Mouse (Mus musculus): ENCODE data around the gene Smlr1. TPM values are rescaled to one million over a fixed set of nuclear protein-coding genes. Genes with fewer than 3 reads are reported as not detected.

Smlr1 gene
- polyA plus RNA-seq (2012; ENCODE audit: insufficient read depth, insufficient read length, missing spikeins): not detected in 2 replicates

DNA sequence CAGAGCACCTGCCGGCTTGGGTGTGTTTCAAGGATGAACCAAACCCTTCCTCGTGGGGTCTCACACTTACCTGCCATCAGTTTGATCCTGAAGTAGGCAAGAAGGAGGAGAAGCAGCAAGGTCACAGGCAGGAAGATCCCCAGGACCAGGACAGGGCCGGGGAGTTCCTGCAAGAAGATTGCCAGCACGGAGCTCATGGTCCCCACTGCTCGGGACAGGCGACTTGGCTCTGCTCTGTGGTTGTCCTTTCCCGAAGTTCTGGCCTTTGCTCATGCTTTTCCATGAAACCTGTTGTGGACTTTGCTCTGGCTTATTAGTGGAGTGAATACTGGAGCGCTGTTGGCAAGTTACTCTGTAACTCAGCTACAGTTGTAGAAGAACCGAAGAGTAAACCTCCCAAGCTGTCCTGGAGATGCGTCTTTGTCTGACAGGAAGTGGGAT lies at the start of gene Smlr1:
TSS of gene Smlr1 (minus strand) at position 377 of the 441 bp plus-strand sequence.
- TF ChIP-seq CTCF (IDR thresholded peaks at IDR 0.05; ENCODE audit: low read depth, low read length): no peak
- no peak for TF ChIP-seq POLR2A (IDR thresholded peaks at IDR 0.05; ENCODE audit: borderline replicate concordance, low read depth, low read length)
- H3K4me3 ChIP-seq (ENCODE audit: insufficient read depth, low read length): no peak within 1 kb of the TSS
- no peaks in the 10 kb centered on the region for H3K4me1 ChIP-seq (ENCODE audit: control insufficient read depth, insufficient read depth, low read length)
- H3K27ac ChIP-seq (ENCODE audit: insufficient read depth, low read depth, low read length): no peak within 1 kb of the TSS

DNA sequence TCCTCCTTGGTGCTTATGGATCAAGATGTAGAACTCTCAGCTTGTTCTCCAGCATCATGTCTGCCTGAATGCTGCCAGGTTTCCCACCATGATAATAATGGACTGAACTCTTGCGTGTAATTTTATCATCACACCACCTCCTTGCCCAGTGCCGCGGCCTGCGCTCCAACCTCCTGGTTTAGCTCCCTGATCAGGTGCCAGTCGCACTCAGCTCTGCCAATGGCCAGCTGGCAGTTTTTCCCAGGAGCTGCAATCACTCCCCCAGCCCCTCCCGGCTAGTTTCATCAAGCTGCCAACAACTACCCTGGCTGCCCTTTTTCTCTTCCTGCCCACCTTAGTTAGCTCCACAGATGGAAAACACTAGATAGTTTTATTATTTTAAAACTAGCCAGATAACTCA lies 48.8 kb upstream of the Smlr1 start:
- Histone ChIP-seq H3K4me3 (ENCODE audit: insufficient read depth, low read length) (no peak overlapping the region), H3K4me1 (ENCODE audit: control insufficient read depth, insufficient read depth, low read length) (no peaks in the 10 kb centered on the region), H3K27ac (ENCODE audit: insufficient read depth, low read depth, low read length) (no peak overlapping the region)
- TF ChIP-seq POLR2A (IDR thresholded peaks at IDR 0.05; ENCODE audit: borderline replicate concordance, low read depth, low read length) (no peak), CTCF (IDR thresholded peaks at IDR 0.05; ENCODE audit: low read depth, low read length) (no peak)

DNA sequence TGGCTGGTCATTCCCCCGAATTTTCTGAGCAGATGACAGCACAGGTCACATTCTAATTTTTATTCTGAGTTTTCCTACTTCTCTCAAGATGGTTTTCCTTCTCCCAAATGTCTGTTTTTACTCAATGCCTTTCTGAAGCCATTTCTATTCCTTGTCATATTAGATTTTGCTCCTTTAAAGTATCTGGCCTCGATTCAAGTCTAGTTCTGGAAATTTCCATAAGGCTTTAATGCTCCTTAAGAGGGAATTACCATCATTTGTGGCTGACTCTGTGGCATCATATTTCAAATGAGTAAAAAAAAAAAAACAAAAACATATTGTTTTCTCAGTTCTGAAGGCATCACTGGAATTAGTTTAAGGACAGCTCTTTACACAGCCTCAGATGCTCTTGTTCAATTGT lies 44.0 kb upstream of the Smlr1 start:
- Histone ChIP-seq H3K27ac (ENCODE audit: insufficient read depth, low read depth, low read length) (no peak overlapping the region), H3K4me1 (ENCODE audit: control insufficient read depth, insufficient read depth, low read length) (no peaks in the 10 kb centered on the region), H3K4me3 (ENCODE audit: insufficient read depth, low read length) (no peak overlapping the region)
- TF ChIP-seq CTCF (IDR thresholded peaks at IDR 0.05; ENCODE audit: low read depth, low read length) (no peak), POLR2A (IDR thresholded peaks at IDR 0.05; ENCODE audit: borderline replicate concordance, low read depth, low read length) (no peak)

DNA sequence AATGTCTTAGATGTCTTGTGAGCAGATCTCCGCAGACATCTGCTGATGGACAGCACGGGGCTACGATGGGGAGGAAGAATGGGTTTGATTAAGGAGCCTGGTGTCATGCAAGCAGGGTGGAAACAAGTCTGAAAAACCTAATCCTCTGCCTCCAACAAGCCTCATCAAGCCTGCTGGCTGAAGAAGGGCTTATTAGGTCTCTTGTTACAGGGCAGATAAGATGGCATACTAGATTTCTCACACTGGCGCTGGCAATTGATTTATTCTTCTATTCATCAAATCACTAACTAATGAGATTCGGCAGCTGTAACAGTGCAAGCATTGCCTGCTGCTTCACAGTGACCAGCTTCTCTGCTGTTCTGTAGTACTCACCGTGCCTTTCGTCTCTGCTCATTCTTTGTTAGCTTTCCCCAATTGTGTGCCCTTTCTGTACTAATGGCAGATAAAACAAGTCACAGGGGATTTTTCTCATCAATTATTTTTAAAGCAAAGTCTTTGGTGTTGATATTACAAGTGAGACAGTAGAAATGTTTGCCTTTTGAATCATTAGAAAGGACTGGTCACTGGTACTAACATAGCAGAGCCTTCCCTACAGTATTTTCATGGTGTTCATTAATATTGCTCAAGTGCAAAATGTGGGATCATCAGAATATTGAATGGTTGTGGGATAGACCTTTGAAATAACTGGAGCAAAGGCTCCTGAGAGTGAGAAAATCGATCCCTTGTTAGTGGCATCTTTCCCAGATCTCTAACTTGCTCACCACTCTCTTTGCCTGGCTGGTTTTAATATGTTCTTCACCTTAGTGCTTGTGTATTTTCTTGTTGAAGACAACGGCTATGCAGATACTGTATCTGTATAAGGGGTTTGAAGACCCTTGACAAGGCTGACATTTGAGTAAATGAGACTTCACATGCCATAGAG lies 35.5 kb upstream of the Smlr1 start:
- Histone ChIP-seq H3K4me1 (ENCODE audit: control insufficient read depth, insufficient read depth, low read length) (no peaks in the 10 kb centered on the region), H3K27ac (ENCODE audit: insufficient read depth, low read depth, low read length) (no peak overlapping the region), H3K4me3 (ENCODE audit: insufficient read depth, low read length) (no peak overlapping the region)
- TF ChIP-seq POLR2A (IDR thresholded peaks at IDR 0.05; ENCODE audit: borderline replicate concordance, low read depth, low read length): no peak

DNA sequence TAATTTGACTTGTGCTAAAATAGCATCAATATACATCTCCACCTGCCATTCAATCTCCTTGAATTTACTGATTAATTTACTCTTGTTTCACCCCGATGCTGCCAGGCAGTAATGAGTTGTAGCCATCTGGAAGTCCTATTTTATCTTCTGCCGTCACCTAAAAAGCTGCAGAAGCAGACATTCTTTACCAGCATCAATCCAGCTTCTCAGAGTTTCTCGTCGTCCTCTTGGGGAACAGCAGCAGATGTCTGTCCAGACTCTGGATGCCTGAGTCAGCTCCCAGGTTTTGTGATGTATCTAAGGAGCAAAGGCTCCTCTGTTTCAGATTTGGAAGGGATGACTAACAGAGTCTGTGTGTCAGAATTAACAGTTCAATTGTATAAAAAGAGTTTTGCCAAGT lies 16.9 kb upstream of the Smlr1 start:
- no peak overlapping the region for H3K4me3 ChIP-seq (ENCODE audit: insufficient read depth, low read length)

DNA sequence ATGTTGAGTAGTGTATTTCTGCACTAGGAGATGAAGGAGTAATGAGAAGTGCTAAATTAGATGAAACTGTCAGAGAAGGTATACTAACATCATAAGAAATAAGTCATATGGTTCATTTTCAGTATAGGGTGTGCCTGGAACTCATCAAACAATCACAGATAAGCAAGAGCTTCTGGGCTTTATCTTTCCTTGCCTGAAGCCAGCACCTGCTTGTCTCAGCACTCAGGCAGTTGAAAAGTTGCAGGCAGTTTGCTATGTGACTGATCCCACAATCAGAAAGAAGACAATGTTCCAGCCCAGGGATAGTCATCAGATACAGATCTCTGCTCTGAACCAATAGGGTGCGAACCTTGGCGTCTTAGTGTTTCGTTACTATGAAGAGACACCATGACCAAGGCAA lies 5.0 kb upstream of the Smlr1 start:
- TF ChIP-seq POLR2A (IDR thresholded peaks at IDR 0.05; ENCODE audit: borderline replicate concordance, low read depth, low read length): no peak
- TF ChIP-seq CTCF (IDR thresholded peaks at IDR 0.05; ENCODE audit: low read depth, low read length): no peak
- Histone ChIP-seq H3K4me1 (ENCODE audit: control insufficient read depth, insufficient read depth, low read length) (no peaks in the 10 kb centered on the region), H3K27ac (ENCODE audit: insufficient read depth, low read depth, low read length) (no peak overlapping the region), H3K4me3 (ENCODE audit: insufficient read depth, low read length) (no peak overlapping the region)

More for the DNA sequence above, 16.9 kb upstream of the Smlr1 start:
- no peak overlapping the region for H3K27ac ChIP-seq (ENCODE audit: insufficient read depth, low read depth, low read length)
- no peaks in the 10 kb centered on the region for H3K4me1 ChIP-seq (ENCODE audit: control insufficient read depth, insufficient read depth, low read length)
- TF ChIP-seq POLR2A (IDR thresholded peaks at IDR 0.05; ENCODE audit: borderline replicate concordance, low read depth, low read length) (no peak), CTCF (IDR thresholded peaks at IDR 0.05; ENCODE audit: low read depth, low read length) (no peak)

DNA sequence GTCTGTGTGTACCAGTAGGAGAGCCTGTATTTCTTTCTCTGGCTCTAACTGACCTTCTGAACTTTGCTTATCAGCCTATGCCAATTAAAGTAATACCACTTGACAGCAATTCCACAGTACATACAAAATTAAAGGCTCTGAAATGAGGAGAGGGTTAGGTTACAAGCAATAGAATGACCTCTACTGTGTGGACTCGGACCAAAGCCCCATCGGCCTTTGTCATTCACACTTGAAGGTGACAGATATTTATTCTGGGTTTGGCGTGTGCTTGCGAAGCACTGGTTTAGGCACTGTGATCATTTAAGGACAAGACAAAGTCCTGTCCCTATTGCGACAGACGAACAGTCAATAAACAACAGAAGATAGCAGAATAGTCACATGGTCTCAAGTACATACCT lies 3.7 kb upstream of the Smlr1 start:
- no peak overlapping the region for H3K4me3 ChIP-seq (ENCODE audit: insufficient read depth, low read length)
- H3K27ac ChIP-seq (ENCODE audit: insufficient read depth, low read depth, low read length): no peak overlapping the region
- no peaks in the 10 kb centered on the region for H3K4me1 ChIP-seq (ENCODE audit: control insufficient read depth, insufficient read depth, low read length)
- TF ChIP-seq CTCF (IDR thresholded peaks at IDR 0.05; ENCODE audit: low read depth, low read length): no peak
- no peak for TF ChIP-seq POLR2A (IDR thresholded peaks at IDR 0.05; ENCODE audit: borderline replicate concordance, low read depth, low read length)

DNA sequence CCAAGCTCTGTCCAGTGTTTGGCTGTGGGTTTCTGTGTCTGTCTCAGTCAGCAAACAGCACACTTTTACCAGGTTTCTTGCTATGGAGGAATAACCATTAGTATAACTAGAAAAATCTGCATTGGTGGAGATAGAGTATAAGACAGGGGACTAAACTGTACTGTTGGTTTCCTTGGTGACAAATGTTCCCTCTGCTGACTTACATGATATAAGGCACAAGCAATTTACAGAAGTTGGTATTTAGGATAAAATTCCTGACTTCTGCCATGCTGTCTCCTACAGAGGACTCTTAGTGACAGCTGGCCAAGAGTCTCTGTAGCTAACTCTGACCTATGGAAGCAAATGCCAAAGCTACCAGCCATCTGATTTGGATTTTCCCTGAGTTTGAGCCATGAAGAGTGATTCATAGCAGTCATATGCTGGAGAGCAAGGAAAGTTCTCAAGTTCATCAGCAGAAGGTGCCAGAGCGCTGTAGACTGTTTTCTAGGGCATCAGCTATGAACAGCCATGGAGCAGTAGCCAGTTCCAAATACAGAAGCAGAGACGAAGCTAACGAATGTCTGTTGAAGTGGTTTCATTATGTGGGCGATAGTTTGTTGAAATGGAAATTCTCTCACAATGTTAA lies 3.2 kb upstream of the Smlr1 start:
- no peak for TF ChIP-seq POLR2A (IDR thresholded peaks at IDR 0.05; ENCODE audit: borderline replicate concordance, low read depth, low read length)
- no peak for TF ChIP-seq CTCF (IDR thresholded peaks at IDR 0.05; ENCODE audit: low read depth, low read length)
- H3K27ac ChIP-seq (ENCODE audit: insufficient read depth, low read depth, low read length): no peak overlapping the region
- H3K4me1 ChIP-seq (ENCODE audit: control insufficient read depth, insufficient read depth, low read length): no peaks in the 10 kb centered on the region
- no peak overlapping the region for H3K4me3 ChIP-seq (ENCODE audit: insufficient read depth, low read length)

DNA sequence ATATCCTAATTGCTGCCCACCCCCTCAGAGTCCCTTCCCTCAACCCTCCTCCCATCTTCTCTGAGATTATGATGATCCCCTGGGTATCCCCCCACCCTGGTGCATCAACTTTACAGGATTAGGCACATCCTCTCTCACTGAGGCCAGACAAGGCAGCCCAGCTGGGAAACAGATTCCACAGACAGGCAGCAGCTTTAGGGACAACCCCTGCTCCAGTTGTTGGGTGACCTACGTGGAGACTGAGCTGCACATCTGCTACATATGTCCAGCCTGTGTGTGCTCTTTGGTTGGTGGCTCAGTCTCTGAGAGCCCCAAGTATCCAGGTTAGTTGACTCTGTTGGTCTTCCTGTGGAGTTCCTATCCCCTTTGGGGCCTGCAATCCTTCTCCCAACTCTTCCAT lies 2.7 kb upstream of the Smlr1 start:
- no peak overlapping the region for H3K27ac ChIP-seq (ENCODE audit: insufficient read depth, low read depth, low read length)
- H3K4me3 ChIP-seq (ENCODE audit: insufficient read depth, low read length): no peak overlapping the region
- no peaks in the 10 kb centered on the region for H3K4me1 ChIP-seq (ENCODE audit: control insufficient read depth, insufficient read depth, low read length)
- TF ChIP-seq CTCF (IDR thresholded peaks at IDR 0.05; ENCODE audit: low read depth, low read length): no peak
- no peak for TF ChIP-seq POLR2A (IDR thresholded peaks at IDR 0.05; ENCODE audit: borderline replicate concordance, low read depth, low read length)

DNA sequence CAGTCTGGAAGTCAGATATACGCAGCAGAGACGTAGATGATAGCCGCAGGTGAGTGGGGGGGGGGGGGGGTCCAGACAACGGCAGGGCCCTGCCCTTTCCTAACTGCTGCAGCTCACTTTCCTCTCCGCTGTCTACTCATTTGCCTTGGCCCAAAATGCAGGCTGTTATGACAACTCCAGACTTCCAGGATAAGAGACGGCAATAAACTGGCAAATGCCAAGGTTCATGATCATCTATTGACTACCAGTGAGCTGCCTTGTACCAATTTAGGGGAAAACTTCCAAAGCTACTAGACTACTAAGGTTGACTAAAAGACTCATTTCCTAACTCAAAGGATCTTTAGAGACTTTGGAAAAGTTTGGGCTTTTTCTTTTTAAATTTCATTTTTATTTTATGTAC lies 554 bp upstream of the Smlr1 start:
- no peak overlapping the region for H3K4me3 ChIP-seq (ENCODE audit: insufficient read depth, low read length)
- no peak overlapping the region for H3K27ac ChIP-seq (ENCODE audit: insufficient read depth, low read depth, low read length)
- TF ChIP-seq POLR2A (IDR thresholded peaks at IDR 0.05; ENCODE audit: borderline replicate concordance, low read depth, low read length) (no peak), CTCF (IDR thresholded peaks at IDR 0.05; ENCODE audit: low read depth, low read length) (no peak)
- H3K4me1 ChIP-seq (ENCODE audit: control insufficient read depth, insufficient read depth, low read length): no peaks in the 10 kb centered on the region

Measured in bone marrow macrophage, adult 2 months (primary cell).